Mouse (Mus musculus): ENCODE measurements around the gene Mre11a. TPM values are rescaled to one million over a fixed set of nuclear protein-coding genes. Genes with fewer than 3 reads are reported as not detected.
"Not testable (repeated sequence)": the region's sequence is repeated elsewhere in the genome, so short reads cannot be mapped to it uniquely, and the experiment has no call there.

The Mre11a gene
- polyA plus RNA-seq, 1 experiment from 2014 or later: 46.0 TPM

DNA sequence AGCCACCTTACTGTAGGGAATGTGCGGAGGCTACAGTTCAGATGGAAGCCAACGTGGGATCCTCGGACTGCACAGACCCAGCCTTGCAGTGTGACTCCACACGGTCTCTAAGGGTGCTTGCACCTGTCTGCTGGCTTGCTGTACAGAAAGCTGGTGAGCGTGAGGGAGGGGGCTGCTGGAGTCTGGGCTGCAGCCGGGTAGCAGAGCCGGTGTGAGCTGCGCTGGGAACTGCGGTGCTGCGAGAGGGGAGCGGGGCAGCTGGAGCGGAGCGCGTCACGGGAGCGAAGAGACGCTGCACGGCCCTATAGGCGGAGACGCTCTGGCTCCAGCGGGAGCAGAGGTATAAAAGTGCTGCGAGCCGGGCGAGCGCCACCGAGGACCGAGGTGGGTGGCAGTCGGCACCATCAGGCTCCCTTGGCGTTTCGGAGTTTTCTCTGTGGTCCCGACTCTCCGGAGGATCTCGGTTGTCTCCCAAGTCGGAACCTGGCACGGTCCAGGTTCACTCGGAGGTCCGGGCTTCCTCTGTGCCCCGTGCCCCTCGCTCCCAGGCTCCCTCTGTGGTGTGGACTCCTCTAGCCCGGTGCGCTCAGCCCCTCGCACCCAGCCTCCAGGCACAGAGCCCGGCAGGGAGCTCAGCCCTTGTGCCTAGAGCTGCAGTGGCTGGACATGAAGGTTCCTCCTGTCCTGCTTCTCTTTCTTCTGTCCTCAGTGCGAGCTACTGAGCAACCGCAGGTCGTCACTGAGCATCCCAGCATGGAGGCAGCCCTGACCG is 75.6 kb downstream of the Mre11a start, which contains the start of gene Gpr83:
TSS of gene Gpr83 (plus strand) at position 343 of the 772 bp plus-strand sequence.
- WGBS: 2% methylated on average over 47 of the region's 47 CpGs

DNA sequence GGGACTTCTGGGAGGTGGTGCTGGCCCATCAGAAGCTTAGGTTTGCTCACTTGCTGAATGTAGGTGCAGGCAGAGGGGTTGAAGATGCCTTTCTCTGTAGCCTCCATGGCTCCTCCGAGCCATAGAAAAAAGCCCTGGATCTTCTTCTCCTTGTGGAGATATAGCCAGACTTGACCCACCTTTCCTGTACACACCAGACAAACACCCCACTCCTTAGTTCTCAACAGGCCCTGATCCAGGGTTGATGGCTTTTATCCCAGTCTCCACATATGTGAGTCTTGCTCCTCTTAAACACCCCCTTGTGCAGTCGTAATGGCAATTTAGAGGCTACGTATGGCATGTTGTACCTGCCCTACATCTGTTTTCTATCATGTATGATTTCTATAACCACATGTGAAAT is 78.7 kb downstream of the Mre11a start:
- no peak for DNase-seq (ENCODE audit: extremely low spot score, low spot score)
- Histone ChIP-seq H3K9me3 (no peaks in the 10 kb centered on the region), H3K4me3 (no peak overlapping the region), H3K27ac (no peak overlapping the region), H3K4me1 (peaks cover 10% of the 10 kb centered on the region), H3K27me3 (ENCODE audit: poor library complexity, severe bottlenecking) (peaks cover 59% of the 10 kb centered on the region), H3K36me3 (replicated peaks) (no peaks in the 10 kb centered on the region)
- WGBS: 88% methylated on average over 3 of the region's 3 CpGs

More for the DNA sequence above, 75.6 kb downstream of the Mre11a start, which contains the start of gene Gpr83:
- peaks cover 72% of the 10 kb centered on the region for H3K27me3 ChIP-seq (ENCODE audit: poor library complexity, severe bottlenecking)
- H3K4me3 ChIP-seq: peak within 1 kb of the TSS; percentile 60
- no peaks in the 10 kb centered on the region for H3K9me3 ChIP-seq
- H3K27ac ChIP-seq: peak within 1 kb of the TSS; percentile 30; the same call in 1 of the 2 replicates
- peaks cover 10% of the 10 kb centered on the region for H3K4me1 ChIP-seq
- DNase-seq (ENCODE audit: extremely low spot score, low spot score): peak; percentile 60
- no peaks in the 10 kb centered on the region for H3K36me3 ChIP-seq (replicated peaks)

DNA sequence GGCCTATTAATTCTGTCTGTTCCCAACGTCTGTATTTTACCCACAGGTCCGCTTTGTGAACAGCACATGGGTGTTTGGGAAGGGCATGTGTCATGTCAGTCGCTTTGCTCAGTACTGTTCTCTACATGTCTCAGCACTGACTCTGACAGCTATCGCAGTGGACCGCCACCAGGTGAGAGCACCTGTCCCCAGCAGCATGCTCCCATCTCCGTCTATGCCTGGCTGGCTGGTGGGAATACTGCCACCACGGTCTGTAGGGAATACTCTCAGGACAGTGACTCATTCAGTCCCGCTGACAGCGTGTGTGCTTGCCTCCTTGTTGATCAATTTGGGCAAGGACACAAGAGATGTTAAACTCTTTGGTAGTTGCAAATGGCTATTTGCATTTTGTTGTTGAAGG is 80.3 kb downstream of the Mre11a start:
- no peak for DNase-seq (ENCODE audit: extremely low spot score, low spot score)
- Histone ChIP-seq H3K36me3 (replicated peaks) (no peaks in the 10 kb centered on the region), H3K27ac (no peak overlapping the region), H3K9me3 (no peaks in the 10 kb centered on the region), H3K4me3 (no peak overlapping the region), H3K4me1 (peaks cover 8% of the 10 kb centered on the region), H3K27me3 (ENCODE audit: poor library complexity, severe bottlenecking) (peaks cover 43% of the 10 kb centered on the region)
- WGBS: 83% methylated on average over 9 of the region's 9 CpGs

DNA sequence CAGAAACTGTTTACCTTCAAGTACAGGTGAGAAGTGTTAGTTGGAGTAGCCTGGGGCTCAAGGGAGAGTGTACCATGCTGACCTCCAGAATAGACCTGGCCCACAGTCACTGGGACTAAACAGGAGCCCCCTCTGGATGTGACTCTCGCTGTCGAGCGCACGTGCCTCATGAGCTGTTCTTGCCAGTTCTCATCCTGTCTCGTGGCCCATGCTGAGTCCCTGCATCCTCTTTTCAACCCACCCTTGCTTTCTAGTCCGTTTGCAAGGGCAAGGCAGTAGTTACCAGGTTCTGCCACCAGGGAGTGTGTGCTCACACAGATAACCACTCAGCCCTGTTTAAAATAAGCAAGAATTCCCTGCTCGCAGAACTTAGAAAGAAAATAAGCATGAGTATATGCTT is 82.5 kb downstream of the Mre11a start:
- no peaks in the 10 kb centered on the region for H3K9me3 ChIP-seq
- no peaks in the 10 kb centered on the region for H3K36me3 ChIP-seq (replicated peaks)
- H3K27me3 ChIP-seq (ENCODE audit: poor library complexity, severe bottlenecking): peaks cover 20% of the 10 kb centered on the region
- WGBS: 46% methylated on average over 7 of the region's 7 CpGs
- peaks cover 5% of the 10 kb centered on the region for H3K4me1 ChIP-seq
- peak; percentile 23 for DNase-seq (ENCODE audit: extremely low spot score, low spot score)
- H3K27ac ChIP-seq: no peak overlapping the region
- H3K4me3 ChIP-seq: no peak overlapping the region

DNA sequence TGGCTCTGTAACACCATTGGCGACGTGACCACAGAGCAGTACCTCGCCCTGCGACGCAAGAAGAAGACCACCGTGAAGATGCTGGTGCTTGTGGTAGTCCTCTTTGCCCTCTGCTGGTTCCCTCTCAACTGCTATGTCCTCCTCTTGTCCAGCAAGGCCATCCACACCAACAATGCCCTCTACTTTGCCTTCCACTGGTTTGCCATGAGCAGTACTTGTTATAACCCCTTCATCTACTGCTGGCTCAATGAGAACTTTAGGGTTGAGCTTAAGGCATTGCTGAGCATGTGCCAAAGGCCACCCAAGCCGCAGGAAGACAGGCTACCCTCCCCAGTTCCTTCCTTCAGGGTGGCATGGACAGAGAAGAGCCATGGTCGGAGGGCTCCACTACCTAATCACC is 83.9 kb downstream of the Mre11a start:
- Histone ChIP-seq H3K36me3 (replicated peaks) (no peaks in the 10 kb centered on the region), H3K4me3 (no peak overlapping the region), H3K27ac (no peak overlapping the region), H3K4me1 (peaks cover 19% of the 10 kb centered on the region), H3K27me3 (ENCODE audit: poor library complexity, severe bottlenecking) (peaks cover 7% of the 10 kb centered on the region; the same call in 1 of the 2 replicates), H3K9me3 (no peaks in the 10 kb centered on the region)
- WGBS: 91% methylated on average over 8 of the region's 8 CpGs
- no peak for DNase-seq (ENCODE audit: extremely low spot score, low spot score)

DNA sequence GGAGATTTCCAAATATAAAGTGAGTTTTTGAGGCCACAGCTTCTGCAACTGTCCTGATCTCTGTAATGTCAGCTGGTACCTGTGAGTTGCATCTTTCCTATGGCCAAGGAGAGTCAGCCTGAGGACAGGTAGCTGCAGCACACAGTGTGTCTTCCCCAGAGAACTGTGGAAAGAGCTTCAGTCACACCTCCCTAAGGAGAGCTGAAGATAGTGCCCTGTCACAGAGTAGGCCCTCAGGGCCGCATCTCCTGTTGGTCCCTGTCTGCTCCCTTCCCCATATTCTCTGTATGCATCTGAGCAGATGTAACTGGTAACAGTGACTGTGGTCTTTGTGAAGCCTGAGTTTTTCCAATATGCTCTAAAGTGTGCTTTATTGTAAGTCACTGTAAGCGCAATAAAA is 85.9 kb downstream of the Mre11a start:
- H3K27me3 ChIP-seq (ENCODE audit: poor library complexity, severe bottlenecking): no peaks in the 10 kb centered on the region
- no peak overlapping the region for H3K27ac ChIP-seq
- H3K36me3 ChIP-seq (replicated peaks): no peaks in the 10 kb centered on the region
- no peak overlapping the region for H3K4me3 ChIP-seq
- no peak for DNase-seq (ENCODE audit: extremely low spot score, low spot score)
- 91% methylated on average over 2 of the region's 2 CpGs for WGBS
- H3K9me3 ChIP-seq: no peaks in the 10 kb centered on the region
- peaks cover 20% of the 10 kb centered on the region for H3K4me1 ChIP-seq

DNA sequence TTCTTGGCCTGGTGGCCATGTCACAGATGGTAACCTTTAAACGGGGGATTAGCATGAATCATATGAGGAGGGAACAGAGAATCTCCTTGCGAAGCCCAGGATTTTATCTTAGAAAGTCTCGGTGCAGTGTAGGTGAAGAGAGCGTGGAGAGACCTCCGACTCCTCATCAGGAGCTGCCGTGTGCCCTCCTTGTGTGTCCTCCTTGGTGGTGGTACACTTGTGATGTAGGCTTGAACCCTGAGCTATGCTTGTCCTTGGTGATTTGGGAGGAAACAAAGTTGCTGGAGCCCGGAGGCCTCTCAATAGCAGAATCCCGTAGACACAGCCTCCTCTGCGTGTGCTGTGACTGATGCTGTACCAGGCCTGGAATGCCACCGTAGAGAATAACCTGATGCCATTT is 86.3 kb downstream of the Mre11a start:
- Histone ChIP-seq H3K4me1 (peaks cover 23% of the 10 kb centered on the region), H3K36me3 (replicated peaks) (no peaks in the 10 kb centered on the region), H3K9me3 (no peaks in the 10 kb centered on the region), H3K27ac (no peak overlapping the region), H3K27me3 (ENCODE audit: poor library complexity, severe bottlenecking) (no peaks in the 10 kb centered on the region), H3K4me3 (no peak overlapping the region)
- DNase-seq (ENCODE audit: extremely low spot score, low spot score): no peak
- whole genome bisulfite sequencing: 94% methylated on average over 10 of the region's 10 CpGs

DNA sequence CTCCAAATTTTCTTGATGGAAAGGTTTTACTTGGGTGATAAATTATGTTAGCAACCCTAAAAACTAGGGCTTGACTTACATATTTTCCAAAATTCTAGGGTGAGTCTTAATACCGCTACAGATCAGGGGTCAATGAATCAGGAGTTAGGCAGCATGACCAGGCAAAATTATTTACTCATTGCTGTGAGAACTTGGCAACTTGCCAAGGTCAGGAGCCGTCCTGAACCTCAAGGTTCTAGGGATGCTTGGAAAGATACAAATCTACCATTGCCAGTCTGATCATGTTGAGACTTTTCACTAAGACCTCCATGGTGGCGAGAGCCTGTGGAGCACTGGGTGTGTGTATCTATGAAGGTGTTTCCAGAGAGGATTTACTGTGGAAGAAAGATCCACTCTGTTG is 87.1 kb downstream of the Mre11a start:
- DNase-seq (ENCODE audit: extremely low spot score, low spot score): no peak
- Histone ChIP-seq H3K27me3 (ENCODE audit: poor library complexity, severe bottlenecking) (no peaks in the 10 kb centered on the region), H3K4me1 (peaks cover 30% of the 10 kb centered on the region), H3K9me3 (no peaks in the 10 kb centered on the region), H3K4me3 (no peak overlapping the region), H3K27ac (peak overlapping the region; percentile 81; the same call in 1 of the 2 replicates), H3K36me3 (replicated peaks) (no peaks in the 10 kb centered on the region)
- 87% methylated on average over 3 of the region's 3 CpGs for WGBS

DNA sequence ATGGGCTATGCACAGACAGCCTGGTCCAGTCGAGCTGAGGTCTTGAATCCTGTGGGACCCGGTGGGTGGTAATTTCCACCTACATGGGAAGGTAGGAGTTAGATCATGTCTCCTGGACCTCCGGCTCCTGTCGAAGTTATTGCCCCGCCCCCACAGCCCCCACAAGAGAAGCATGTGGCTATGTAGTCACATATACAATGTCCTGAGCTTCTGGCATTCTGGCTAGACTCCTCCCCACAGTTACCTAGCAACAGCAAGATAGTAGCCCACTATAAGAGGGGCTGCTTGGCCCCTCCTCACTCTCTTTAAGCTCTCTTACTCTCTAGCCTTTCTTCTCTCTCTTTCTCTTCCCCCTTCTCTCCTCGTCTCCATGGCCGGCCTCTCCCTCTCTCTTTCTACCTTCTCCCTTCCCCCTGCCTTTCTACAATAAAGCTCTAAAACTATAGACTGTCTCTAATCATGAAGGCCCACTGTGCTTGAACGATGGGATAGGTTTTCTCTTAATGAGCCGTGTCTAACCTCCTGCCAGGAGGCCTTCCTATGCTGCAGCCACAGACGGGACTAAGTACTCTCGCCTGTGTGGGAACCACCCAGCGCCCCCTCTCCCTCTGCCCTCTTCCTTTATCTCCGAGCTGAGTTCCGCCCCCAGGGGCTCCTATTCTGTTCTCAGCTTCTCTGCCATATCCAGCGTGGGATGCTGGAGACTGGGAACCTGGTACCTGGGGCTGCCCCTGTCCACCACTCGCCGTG is 87.9 kb downstream of the Mre11a start:
- 32% methylated on average over 17 of the region's 17 CpGs for WGBS
- Histone ChIP-seq H3K4me3 (no peak overlapping the region; the same call in 1 of the 2 replicates), H3K36me3 (replicated peaks) (no peaks in the 10 kb centered on the region), H3K9me3 (no peaks in the 10 kb centered on the region), H3K4me1 (peaks cover 32% of the 10 kb centered on the region), H3K27ac (peak overlapping the region; percentile 81), H3K27me3 (ENCODE audit: poor library complexity, severe bottlenecking) (no peaks in the 10 kb centered on the region)
- peak; percentile 27 for DNase-seq (ENCODE audit: extremely low spot score, low spot score)

DNA sequence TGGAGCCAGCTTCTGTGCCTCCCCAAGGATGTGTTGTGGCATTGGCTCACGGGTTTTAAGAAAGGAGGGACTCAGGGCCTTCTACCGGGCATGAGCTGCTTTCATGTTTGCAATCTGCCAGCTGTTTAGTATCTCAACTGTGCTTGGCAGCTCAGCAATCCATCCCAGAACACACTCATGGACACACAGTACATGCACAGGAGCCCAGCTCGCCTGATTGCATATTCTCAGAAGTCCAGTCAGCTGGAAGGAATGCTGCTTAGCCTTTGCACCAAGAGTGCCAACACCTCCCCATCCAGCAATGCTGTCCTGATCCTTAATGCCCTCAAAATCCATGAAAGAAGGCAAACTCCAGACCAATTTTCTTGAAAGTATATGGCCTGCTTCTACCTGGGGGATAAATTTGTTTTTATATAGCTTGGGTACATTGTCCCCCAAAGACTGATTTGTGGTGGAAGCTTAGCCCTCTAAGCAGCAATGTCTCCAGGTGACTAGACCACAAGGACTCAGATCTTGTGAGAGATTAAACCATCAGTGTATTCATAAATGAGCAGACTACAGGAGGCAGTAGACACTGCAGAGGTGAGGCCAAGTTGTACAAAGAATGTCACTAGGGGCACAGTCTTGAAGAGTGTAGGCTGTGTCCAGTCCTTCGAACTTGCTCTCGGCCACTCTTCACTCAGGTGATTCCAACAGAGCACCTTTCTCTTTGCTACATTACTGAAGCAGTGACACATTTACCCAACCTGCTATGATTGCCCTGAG is 91.5 kb downstream of the Mre11a start:
- DNase-seq (ENCODE audit: extremely low spot score, low spot score): no peak
- Histone ChIP-seq H3K9me3 (no peaks in the 10 kb centered on the region), H3K4me3 (no peak overlapping the region), H3K27me3 (ENCODE audit: poor library complexity, severe bottlenecking) (no peaks in the 10 kb centered on the region), H3K36me3 (replicated peaks) (no peaks in the 10 kb centered on the region), H3K4me1 (peaks cover 32% of the 10 kb centered on the region), H3K27ac (peak overlapping the region; percentile 8; the same call in 1 of the 2 replicates)
- 70% methylated on average over 5 of the region's 5 CpGs for WGBS

DNA sequence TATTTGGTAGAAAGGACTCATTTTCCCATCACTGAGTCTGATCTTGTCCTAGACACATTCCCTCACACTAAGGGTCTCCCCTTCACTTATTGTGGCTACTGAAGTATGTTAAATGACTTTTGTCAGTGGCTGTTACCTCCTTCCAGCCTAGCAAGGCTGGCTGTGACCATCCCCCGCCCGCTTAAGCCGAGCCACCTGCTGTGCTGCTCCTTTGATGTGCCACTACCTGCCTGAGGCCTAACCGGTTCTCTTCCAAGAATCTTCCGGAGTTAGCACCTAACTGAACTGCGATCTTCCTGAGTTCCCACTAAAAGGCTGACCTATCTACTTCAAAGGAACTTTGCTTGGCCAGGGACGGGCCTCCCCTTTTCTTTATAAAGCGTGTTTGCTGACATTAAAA is 92.1 kb downstream of the Mre11a start:
- H3K9me3 ChIP-seq; DNase-seq (ENCODE audit: extremely low spot score, low spot score); H3K4me3 ChIP-seq; H3K36me3 ChIP-seq (replicated peaks); H3K27me3 ChIP-seq (ENCODE audit: poor library complexity, severe bottlenecking); H3K27ac ChIP-seq: not testable (repeated sequence)
- peaks cover 31% of the 10 kb centered on the region for H3K4me1 ChIP-seq
- WGBS: 15% methylated on average over 8 of the region's 8 CpGs

DNA sequence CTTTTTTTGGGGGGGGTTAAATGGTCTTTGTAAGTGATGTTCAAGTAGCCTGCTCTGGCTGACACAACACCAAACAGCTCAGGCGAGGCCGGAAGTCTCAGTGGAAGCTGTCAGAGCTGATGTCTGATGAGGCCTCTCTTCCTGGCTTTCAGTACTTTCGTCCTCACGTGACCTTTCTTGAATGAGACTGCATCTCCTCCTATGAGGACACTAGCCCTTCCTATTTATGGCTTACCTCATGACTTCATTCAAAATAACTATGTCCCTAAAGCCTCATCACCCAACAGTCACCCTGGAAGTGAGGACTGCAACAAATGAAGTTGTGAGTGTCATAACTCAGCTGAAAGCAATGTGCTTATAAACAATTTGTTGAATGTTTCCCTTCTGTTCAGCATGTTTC is 100.2 kb downstream of the Mre11a start:
- 77% methylated on average over 4 of the region's 4 CpGs for WGBS
- DNase-seq (ENCODE audit: extremely low spot score, low spot score): no peak
- H3K36me3 ChIP-seq (replicated peaks): no peaks in the 10 kb centered on the region
- no peak overlapping the region for H3K4me3 ChIP-seq
- no peaks in the 10 kb centered on the region for H3K4me1 ChIP-seq
- no peak overlapping the region for H3K27ac ChIP-seq
- no peaks in the 10 kb centered on the region for H3K27me3 ChIP-seq (ENCODE audit: poor library complexity, severe bottlenecking)
- no peaks in the 10 kb centered on the region for H3K9me3 ChIP-seq

All from forebrain, embryonic 10.5 days (tissue).